Mouse (Mus musculus): ENCODE data around the gene Mettl23. TPM values are rescaled to one million over a fixed set of nuclear protein-coding genes. Genes with fewer than 3 reads are reported as not detected.

Gene Mettl23
- polyA plus RNA-seq, 2 experiments: 17.5 to 37.1 TPM

DNA sequence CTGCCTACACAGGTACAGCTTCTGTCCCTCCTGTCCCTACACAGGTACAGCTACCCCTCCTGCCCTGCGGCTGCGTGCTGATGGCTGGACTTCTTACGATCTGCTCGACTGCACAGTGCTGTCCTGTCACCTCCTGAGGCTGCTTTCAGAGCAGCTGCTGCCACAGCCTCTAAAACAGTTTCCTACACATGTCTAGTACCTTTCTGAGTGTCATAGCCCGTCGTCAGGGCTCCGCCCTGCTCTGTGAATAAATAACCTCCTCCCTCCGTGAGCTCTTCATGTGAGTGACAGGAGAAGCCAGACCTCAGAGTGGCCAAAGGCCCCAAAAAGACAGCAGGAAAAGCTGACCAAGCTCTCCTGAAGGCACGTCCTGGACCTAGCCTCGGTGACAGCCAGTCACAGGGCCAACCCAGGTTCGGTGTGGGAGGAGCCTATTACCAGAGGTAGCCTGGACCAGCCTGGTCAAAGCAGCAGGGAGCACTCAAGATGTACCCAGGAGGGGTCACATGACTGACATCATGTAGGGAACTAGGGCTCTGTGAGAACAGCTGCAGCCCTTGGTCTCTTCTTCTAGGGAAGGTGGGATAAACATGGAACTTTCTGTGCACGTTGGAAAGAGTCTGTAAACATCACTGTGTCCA is 23.0 kb downstream of the Mettl23 start:
- Histone ChIP-seq H3K4me3 (ENCODE audit: insufficient read depth in 1 of 2, low read depth in 2 of 2, low read length in 2 of 2) (no peak overlapping the region), H3K36me3 (replicated peaks; ENCODE audit: control insufficient read depth, insufficient read depth, low read depth) (peaks cover 6% of the 10 kb centered on the region; the same call in 1 of the 2 replicates), H3K4me1 (replicated peaks; ENCODE audit: control insufficient read depth in 2 of 2, insufficient read depth in 2 of 2, low read length in 1 of 2) (no peaks in the 10 kb centered on the region), H3K27me3 (ENCODE audit: control insufficient read depth, insufficient read depth, low read length) (no peaks in the 10 kb centered on the region), H3K9me3 (ENCODE audit: control insufficient read depth, low read length) (no peaks in the 10 kb centered on the region), H3K27ac (no peak overlapping the region), H3K4me2 (ENCODE audit: low read depth) (no peak overlapping the region), H3K9ac (replicated peaks) (no peak overlapping the region)
- whole genome bisulfite sequencing (ENCODE audit: insufficient replicate concordance): 73% methylated on average over 12 of the region's 12 CpGs
- TF ChIP-seq EP300 (IDR thresholded peaks at IDR 0.05; ENCODE audit: low read depth): no peak
- TF ChIP-seq CTCF (IDR thresholded peaks at IDR 0.05; ENCODE audit: low read depth): no peak
- ATAC-seq (ENCODE audit: insufficient read depth) (no peak), DNase-seq (ENCODE audit: low read depth in 3 of 3, low spot score in 3 of 3) (no peak)

DNA sequence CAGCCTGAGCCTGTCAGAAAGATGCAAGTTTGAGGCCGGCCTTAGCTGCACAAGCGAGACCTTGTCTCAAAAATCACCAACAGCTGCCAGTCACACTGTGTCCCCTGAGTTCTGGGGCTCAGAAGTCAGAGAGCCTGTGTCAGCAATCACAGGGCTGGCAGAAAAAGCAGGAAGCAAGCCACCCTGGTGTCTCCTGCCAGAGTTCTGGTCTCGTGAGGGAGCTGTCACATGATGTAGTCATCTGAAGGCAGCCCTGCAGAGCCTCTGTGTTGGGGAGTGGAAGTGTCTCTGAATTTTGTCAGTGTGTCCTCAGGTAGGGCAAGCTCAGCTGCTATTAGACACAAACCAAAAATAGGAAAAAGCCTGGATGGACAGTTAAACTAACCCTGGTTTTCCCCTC is 25.1 kb downstream of the Mettl23 start:
- WGBS (ENCODE audit: insufficient replicate concordance): 65% methylated on average over 3 of the region's 3 CpGs
- DNase-seq (ENCODE audit: low read depth in 3 of 3, low spot score in 3 of 3) (no peak), ATAC-seq (ENCODE audit: insufficient read depth) (no peak)
- no peaks in the 10 kb centered on the region for H3K4me1 ChIP-seq (replicated peaks; ENCODE audit: control insufficient read depth in 2 of 2, insufficient read depth in 2 of 2, low read length in 1 of 2)
- H3K27ac ChIP-seq: no peak overlapping the region
- no peaks in the 10 kb centered on the region for H3K27me3 ChIP-seq (ENCODE audit: control insufficient read depth, insufficient read depth, low read length)
- no peak for TF ChIP-seq EP300 (IDR thresholded peaks at IDR 0.05; ENCODE audit: low read depth)
- TF ChIP-seq CTCF (IDR thresholded peaks at IDR 0.05; ENCODE audit: low read depth): no peak
- no peaks in the 10 kb centered on the region for H3K9me3 ChIP-seq (ENCODE audit: control insufficient read depth, low read length)
- H3K4me3 ChIP-seq (ENCODE audit: insufficient read depth in 1 of 2, low read depth in 2 of 2, low read length in 2 of 2): no peak overlapping the region
- peaks cover 3% of the 10 kb centered on the region; the same call in 1 of the 2 replicates for H3K36me3 ChIP-seq (replicated peaks; ENCODE audit: control insufficient read depth, insufficient read depth, low read depth)
- no peak overlapping the region for H3K4me2 ChIP-seq (ENCODE audit: low read depth)
- no peak overlapping the region for H3K9ac ChIP-seq (replicated peaks)

DNA sequence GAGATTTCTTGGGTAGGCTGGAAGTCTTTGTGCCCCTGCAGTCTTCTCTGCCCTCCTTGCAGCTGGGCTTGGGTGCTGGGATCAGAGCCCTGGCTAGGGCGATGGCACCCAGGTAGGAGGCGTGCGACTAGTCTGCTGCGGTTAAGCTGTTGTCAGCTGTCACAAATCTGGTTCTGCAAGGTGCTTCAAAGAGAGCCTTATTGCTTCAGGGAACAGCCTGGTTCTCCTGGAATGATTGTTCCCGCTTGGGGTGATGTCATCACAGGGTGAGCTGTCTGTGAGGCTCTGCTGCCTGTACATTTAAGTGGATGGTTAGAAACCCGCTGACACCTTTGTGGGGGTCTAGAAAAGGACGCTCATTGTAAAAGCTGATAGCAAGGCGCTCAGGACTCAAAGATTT is 26.1 kb downstream of the Mettl23 start:
- DNase-seq (ENCODE audit: low read depth in 3 of 3, low spot score in 3 of 3) (no peak), ATAC-seq (ENCODE audit: insufficient read depth) (no peak)
- Histone ChIP-seq H3K4me1 (replicated peaks; ENCODE audit: control insufficient read depth in 2 of 2, insufficient read depth in 2 of 2, low read length in 1 of 2) (no peaks in the 10 kb centered on the region), H3K4me3 (ENCODE audit: insufficient read depth in 1 of 2, low read depth in 2 of 2, low read length in 2 of 2) (no peak overlapping the region), H3K27me3 (ENCODE audit: control insufficient read depth, insufficient read depth, low read length) (no peaks in the 10 kb centered on the region), H3K9ac (replicated peaks) (no peak overlapping the region), H3K27ac (no peak overlapping the region), H3K9me3 (ENCODE audit: control insufficient read depth, low read length) (no peaks in the 10 kb centered on the region), H3K4me2 (ENCODE audit: low read depth) (no peak overlapping the region), H3K36me3 (replicated peaks; ENCODE audit: control insufficient read depth, insufficient read depth, low read depth) (peaks cover 3% of the 10 kb centered on the region; the same call in 1 of the 2 replicates)
- 73% methylated on average over 8 of the region's 8 CpGs for WGBS (ENCODE audit: insufficient replicate concordance)
- TF ChIP-seq EP300 (IDR thresholded peaks at IDR 0.05; ENCODE audit: low read depth) (no peak), CTCF (IDR thresholded peaks at IDR 0.05; ENCODE audit: low read depth) (no peak)

DNA sequence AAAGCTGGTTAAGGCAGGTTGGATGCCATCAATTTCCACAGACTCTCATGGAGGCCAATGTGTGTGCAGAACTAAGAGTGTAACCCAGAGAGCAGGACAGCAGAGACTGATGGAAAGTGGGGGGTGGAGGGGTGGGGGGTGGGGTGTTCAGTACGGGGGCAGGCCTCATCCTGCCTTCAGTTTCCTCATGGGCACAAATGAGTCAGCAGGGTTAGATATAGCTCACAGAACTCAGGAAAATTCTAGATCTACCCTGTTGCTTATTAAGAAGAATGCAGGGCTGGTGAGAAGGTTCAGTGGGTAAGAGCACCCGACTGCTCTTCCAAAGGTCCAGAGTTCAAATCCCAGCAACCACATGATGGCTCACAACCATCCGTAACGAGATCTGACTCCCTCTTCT is 26.6 kb downstream of the Mettl23 start:
- H3K4me2 ChIP-seq (ENCODE audit: low read depth): no peak overlapping the region
- TF ChIP-seq EP300 (IDR thresholded peaks at IDR 0.05; ENCODE audit: low read depth) (no peak), CTCF (IDR thresholded peaks at IDR 0.05; ENCODE audit: low read depth) (no peak)
- ATAC-seq (ENCODE audit: insufficient read depth): no peak
- H3K4me3 ChIP-seq (ENCODE audit: insufficient read depth in 1 of 2, low read depth in 2 of 2, low read length in 2 of 2): no peak overlapping the region
- no peak overlapping the region for H3K9ac ChIP-seq (replicated peaks)
- no peaks in the 10 kb centered on the region for H3K4me1 ChIP-seq (replicated peaks; ENCODE audit: control insufficient read depth in 2 of 2, insufficient read depth in 2 of 2, low read length in 1 of 2)
- 58% methylated on average over 4 of the region's 4 CpGs for WGBS (ENCODE audit: insufficient replicate concordance)
- no peak for DNase-seq (ENCODE audit: low read depth in 3 of 3, low spot score in 3 of 3)
- H3K36me3 ChIP-seq (replicated peaks; ENCODE audit: control insufficient read depth, insufficient read depth, low read depth): peaks cover 3% of the 10 kb centered on the region; the same call in 1 of the 2 replicates
- H3K27me3 ChIP-seq (ENCODE audit: control insufficient read depth, insufficient read depth, low read length): no peaks in the 10 kb centered on the region
- H3K9me3 ChIP-seq (ENCODE audit: control insufficient read depth, low read length): no peaks in the 10 kb centered on the region
- H3K27ac ChIP-seq: no peak overlapping the region

DNA sequence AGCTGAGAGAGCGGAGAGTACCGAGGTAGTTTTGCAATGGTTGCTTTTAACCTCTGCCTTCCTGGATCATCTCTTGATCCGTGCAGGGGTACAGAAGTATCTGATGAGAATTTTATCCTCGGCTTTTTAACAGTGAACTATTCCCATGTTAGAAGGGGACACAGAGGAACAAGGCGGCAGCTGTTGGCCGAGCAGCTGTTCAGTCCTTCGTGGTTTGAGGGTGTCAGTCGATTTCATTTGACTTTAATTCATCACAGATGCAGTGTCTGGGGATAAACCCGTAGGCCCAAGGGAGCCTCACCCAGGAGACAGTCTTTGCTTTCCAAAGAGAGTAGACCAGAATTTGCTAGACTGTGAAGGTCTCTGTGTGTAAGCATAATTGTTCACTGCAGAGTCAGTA is 28.5 kb downstream of the Mettl23 start:
- no peak overlapping the region for H3K4me3 ChIP-seq (ENCODE audit: insufficient read depth in 1 of 2, low read depth in 2 of 2, low read length in 2 of 2)
- DNase-seq (ENCODE audit: low read depth in 3 of 3, low spot score in 3 of 3) (no peak), ATAC-seq (ENCODE audit: insufficient read depth) (no peak)
- TF ChIP-seq EP300 (IDR thresholded peaks at IDR 0.05; ENCODE audit: low read depth): no peak
- no peak for TF ChIP-seq CTCF (IDR thresholded peaks at IDR 0.05; ENCODE audit: low read depth)
- no peaks in the 10 kb centered on the region for H3K27me3 ChIP-seq (ENCODE audit: control insufficient read depth, insufficient read depth, low read length)
- H3K9me3 ChIP-seq (ENCODE audit: control insufficient read depth, low read length): no peaks in the 10 kb centered on the region
- no peak overlapping the region for H3K9ac ChIP-seq (replicated peaks)
- H3K27ac ChIP-seq: no peak overlapping the region
- H3K36me3 ChIP-seq (replicated peaks; ENCODE audit: control insufficient read depth, insufficient read depth, low read depth): no peaks in the 10 kb centered on the region; the same call in 1 of the 2 replicates
- no peaks in the 10 kb centered on the region for H3K4me1 ChIP-seq (replicated peaks; ENCODE audit: control insufficient read depth in 2 of 2, insufficient read depth in 2 of 2, low read length in 1 of 2)
- WGBS (ENCODE audit: insufficient replicate concordance): 77% methylated on average over 9 of the region's 9 CpGs
- no peak overlapping the region for H3K4me2 ChIP-seq (ENCODE audit: low read depth)

All from liver, embryonic 14.5 days (tissue).